Mouse (Mus musculus) stomach, embryonic 14.5 days (tissue): ENCODE results near the gene Fam171b. TPM values are rescaled to one million over a fixed set of nuclear protein-coding genes. Genes with fewer than 3 reads are reported as not detected.

ENCODE experiments used
- polyA plus RNA-seq: library from polyadenylated mRNA; unstranded; fragments of >200 nt; fragmentation: Nextera tagmentation; extraction: Ambion mirVana; gene quantifications from 2 replicates; pipeline ENCODE4 v1.2.1, GENCODE M21; 2014

Gene Fam171b
- polyA plus RNA-seq, 1 experiment from 2014 or later, result 22.8 TPM

Other genes starting within 250 kb of the Fam171b start
- 142 and 150 TPM in 2 replicates for gene Zc3h15, start 168.2 kb upstream of the Fam171b start, polyA plus RNA-seq
- 96.2 and 106 TPM in 2 replicates for gene Itgav, start 88.2 kb upstream of the Fam171b start, polyA plus RNA-seq
- gene Zswim2, start 128.6 kb downstream of the Fam171b start, polyA plus RNA-seq, result not detected in 2 replicates
- gene Gm13698, start 143.1 kb downstream of the Fam171b start, polyA plus RNA-seq, result not detected in 2 replicates
- gene Gm13693, start 148.9 kb downstream of the Fam171b start, polyA plus RNA-seq, result not detected in 2 replicates
- not detected in 2 replicates for gene Gm13695, start 154.7 kb downstream of the Fam171b start, polyA plus RNA-seq
- not detected in 2 replicates for gene Gm13696, start 160.5 kb downstream of the Fam171b start, polyA plus RNA-seq
- gene Gm13694, start 166.3 kb downstream of the Fam171b start, polyA plus RNA-seq, result not detected in 2 replicates
- gene Gm13697, start 172.1 kb downstream of the Fam171b start, polyA plus RNA-seq, result not detected in 2 replicates
- gene Gm13691, start 177.9 kb downstream of the Fam171b start, polyA plus RNA-seq, result not detected in 2 replicates